Mouse (Mus musculus): ENCODE measurements around the gene Cryz. TPM values are rescaled to one million over a fixed set of nuclear protein-coding genes. Genes with fewer than 3 reads are reported as not detected.
A peak's percentile ranks its signal among the peaks of the same experiment; 100 is the strongest.

Gene Cryz
- 13.2 and 15.2 TPM in 2 replicates for polyA plus RNA-seq (2016; fragmentation: Nextera tagmentation; extraction: Ambion mirVana)

- peak; percentile 94 for DNase-seq (ENCODE audit: low spot score)
- no peaks in the 10 kb centered on the region for H3K27me3 ChIP-seq (ENCODE audit: insufficient read depth, poor library complexity, severe bottlenecking)
- peak within 1 kb of the TSS; percentile 90 for H3K4me3 ChIP-seq
- peaks cover 30% of the 10 kb centered on the region for H3K36me3 ChIP-seq
- peak within 1 kb of the TSS; percentile 99 for H3K27ac ChIP-seq
- WGBS: under 1% methylated on average over 25 of the region's 25 CpGs
- H3K9me3 ChIP-seq: no peaks in the 10 kb centered on the region
- H3K4me1 ChIP-seq: peaks cover 3% of the 10 kb centered on the region; the same call in 1 of the 2 replicates
Measured at GRCm38 (mm10) chr3:154596488-154596933, at the start of gene Cryz. Gene Cryz (plus strand): TSS chr3:154596711.

DNA sequence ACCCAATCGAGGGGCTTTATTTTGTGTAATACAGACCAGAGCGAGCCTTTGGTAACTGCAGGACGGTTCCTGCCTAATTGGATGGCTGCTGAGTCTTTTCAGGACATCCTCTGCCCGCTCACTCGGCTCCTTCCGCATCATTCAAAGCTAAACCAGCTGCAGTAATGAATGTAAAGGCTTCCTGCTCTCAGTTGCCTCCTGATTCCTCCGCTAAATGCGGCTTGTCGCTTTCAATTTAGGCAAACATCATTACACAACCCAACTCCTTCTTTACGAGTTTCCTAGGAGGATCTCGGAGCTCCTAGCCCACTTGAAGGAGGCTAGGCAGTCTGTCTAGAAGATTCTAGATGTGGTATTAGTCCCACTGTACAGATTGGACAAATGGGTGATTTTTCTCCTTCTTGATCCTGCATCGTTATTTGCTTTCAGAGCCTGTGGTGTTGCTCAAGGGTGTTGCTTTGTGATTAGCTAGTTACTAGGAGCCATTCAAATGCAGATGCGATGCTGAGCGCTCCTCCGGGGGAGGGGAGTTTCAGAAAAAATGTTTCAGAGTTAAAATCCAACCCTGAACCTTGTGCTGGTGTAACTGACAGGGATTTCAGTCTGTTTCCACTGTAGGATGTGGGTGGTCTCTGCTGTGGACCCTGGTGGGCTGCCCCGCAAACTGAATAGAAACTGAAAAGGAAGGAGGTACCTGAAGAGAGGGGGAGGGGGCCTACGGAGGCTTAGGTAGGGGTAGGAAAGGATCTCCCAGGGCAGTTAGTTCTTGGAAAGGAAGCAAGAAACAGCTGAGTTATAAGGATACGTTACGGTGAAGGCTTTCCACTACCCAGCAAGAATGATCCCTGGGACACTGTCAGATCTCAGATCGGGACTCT lies 48.7 kb upstream of the Cryz start:
- no peak overlapping the region for H3K27ac ChIP-seq
- H3K36me3 ChIP-seq: no peaks in the 10 kb centered on the region
- peaks cover 19% of the 10 kb centered on the region; the same call in 1 of the 2 replicates for H3K4me1 ChIP-seq
- WGBS: 5% methylated on average over 20 of the region's 20 CpGs
- no peak for DNase-seq (ENCODE audit: low spot score)
- no peaks in the 10 kb centered on the region for H3K9me3 ChIP-seq
- H3K4me3 ChIP-seq: peak overlapping the region; percentile 42
- peaks cover 62% of the 10 kb centered on the region for H3K27me3 ChIP-seq (ENCODE audit: insufficient read depth, poor library complexity, severe bottlenecking)

DNA sequence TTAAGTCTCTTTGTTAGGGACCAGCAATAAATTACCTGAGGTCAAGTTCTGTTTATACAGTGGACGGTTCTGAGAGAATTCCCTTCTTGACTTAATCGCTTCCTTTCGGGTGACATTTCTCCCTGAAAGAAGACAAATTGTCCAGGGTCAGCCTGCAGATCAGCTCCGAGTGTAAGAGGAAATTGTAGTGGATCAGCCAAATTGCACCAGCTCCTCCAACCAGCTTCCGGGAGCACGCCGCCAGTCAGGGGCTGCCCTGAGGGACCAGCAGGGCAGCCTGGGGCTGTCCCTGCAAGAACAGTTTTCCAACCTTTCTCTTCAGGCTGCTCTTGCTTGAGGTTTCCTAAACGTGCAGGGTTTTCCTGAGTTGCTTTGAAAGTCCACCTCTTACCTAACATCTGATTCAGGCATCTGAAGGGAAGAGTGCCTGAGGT lies 47.6 kb upstream of the Cryz start:
- no peak for DNase-seq (ENCODE audit: low spot score)

GRCm38 (mm10) chr3:154550326-154551034 lies 46.0 kb upstream of the Cryz start:
- no peak for DNase-seq (ENCODE audit: low spot score)
- WGBS: 53% methylated on average over 17 of the region's 17 CpGs
- Histone ChIP-seq H3K27me3 (ENCODE audit: insufficient read depth, poor library complexity, severe bottlenecking) (peaks cover 54% of the 10 kb centered on the region), H3K4me3 (no peak overlapping the region), H3K27ac (no peak overlapping the region), H3K36me3 (no peaks in the 10 kb centered on the region), H3K9me3 (no peaks in the 10 kb centered on the region), H3K4me1 (peaks cover 19% of the 10 kb centered on the region; the same call in 1 of the 2 replicates)

More for the DNA sequence above, 47.6 kb upstream of the Cryz start:
- 19% methylated on average over 8 of the region's 8 CpGs for WGBS
- Histone ChIP-seq H3K4me1 (peaks cover 19% of the 10 kb centered on the region; the same call in 1 of the 2 replicates), H3K9me3 (no peaks in the 10 kb centered on the region), H3K27ac (no peak overlapping the region), H3K36me3 (no peaks in the 10 kb centered on the region), H3K4me3 (no peak overlapping the region), H3K27me3 (ENCODE audit: insufficient read depth, poor library complexity, severe bottlenecking) (peaks cover 66% of the 10 kb centered on the region)

GRCm38 (mm10) chr3:154551035-154551411 lies 45.5 kb upstream of the Cryz start:
- no peaks in the 10 kb centered on the region for H3K9me3 ChIP-seq
- no peak overlapping the region for H3K27ac ChIP-seq
- DNase-seq (ENCODE audit: low spot score): no peak
- peaks cover 49% of the 10 kb centered on the region for H3K27me3 ChIP-seq (ENCODE audit: insufficient read depth, poor library complexity, severe bottlenecking)
- 62% methylated on average over 5 of the region's 5 CpGs for WGBS
- no peaks in the 10 kb centered on the region for H3K36me3 ChIP-seq
- peaks cover 19% of the 10 kb centered on the region; the same call in 1 of the 2 replicates for H3K4me1 ChIP-seq
- H3K4me3 ChIP-seq: no peak overlapping the region

GRCm38 (mm10) chr3:154562192-154562591 lies 34.3 kb upstream of the Cryz start:
- Histone ChIP-seq H3K36me3 (no peaks in the 10 kb centered on the region), H3K9me3 (no peaks in the 10 kb centered on the region), H3K4me3 (no peak overlapping the region), H3K27me3 (ENCODE audit: insufficient read depth, poor library complexity, severe bottlenecking) (peaks cover 12% of the 10 kb centered on the region; the same call in 1 of the 2 replicates), H3K27ac (no peak overlapping the region), H3K4me1 (no peaks in the 10 kb centered on the region)
- 95% methylated on average over 3 of the region's 3 CpGs for WGBS
- no peak for DNase-seq (ENCODE audit: low spot score)

- peaks cover 15% of the 10 kb centered on the region; the same call in 1 of the 2 replicates for H3K27me3 ChIP-seq (ENCODE audit: insufficient read depth, poor library complexity, severe bottlenecking)
- H3K36me3 ChIP-seq: no peaks in the 10 kb centered on the region
- H3K4me1 ChIP-seq: no peaks in the 10 kb centered on the region
- H3K4me3 ChIP-seq: no peak overlapping the region
- WGBS: 69% methylated on average over 3 of the region's 3 CpGs
- H3K9me3 ChIP-seq: no peaks in the 10 kb centered on the region
- DNase-seq (ENCODE audit: low spot score): no peak
- no peak overlapping the region for H3K27ac ChIP-seq
Measured at GRCm38 (mm10) chr3:154565437-154565836, 31.1 kb upstream of the Cryz start.

GRCm38 (mm10) chr3:154570029-154570575 lies 26.4 kb upstream of the Cryz start:
- no peak overlapping the region; the same call in 1 of the 2 replicates for H3K4me3 ChIP-seq

DNA sequence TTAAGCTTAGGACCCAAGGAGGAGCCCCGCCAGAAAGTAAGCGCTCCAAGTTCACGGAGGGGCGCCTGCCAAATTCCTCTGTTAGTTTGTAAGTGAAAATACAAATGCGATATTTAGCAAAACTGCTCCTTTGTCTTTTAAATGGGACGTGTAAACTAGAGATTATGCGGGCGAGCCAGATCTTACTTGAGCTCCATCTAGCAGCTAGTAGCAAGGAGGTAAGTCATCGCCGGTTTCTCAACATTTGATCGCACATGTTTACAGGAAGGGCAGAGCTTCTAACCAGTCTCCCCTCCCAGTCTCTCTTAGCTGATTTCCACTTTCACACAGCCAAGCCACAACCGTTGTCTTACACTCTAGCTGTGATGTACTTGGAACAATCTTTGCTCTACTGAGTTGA lies 25.7 kb upstream of the Cryz start:
- no peaks in the 10 kb centered on the region for H3K36me3 ChIP-seq
- no peaks in the 10 kb centered on the region for H3K9me3 ChIP-seq
- DNase-seq (ENCODE audit: low spot score): no peak
- H3K4me3 ChIP-seq: peak overlapping the region; percentile 46
- peaks cover 22% of the 10 kb centered on the region for H3K27me3 ChIP-seq (ENCODE audit: insufficient read depth, poor library complexity, severe bottlenecking)
- peaks cover 4% of the 10 kb centered on the region; the same call in 1 of the 2 replicates for H3K4me1 ChIP-seq
- WGBS: 5% methylated on average over 12 of the region's 12 CpGs
- H3K27ac ChIP-seq: no peak overlapping the region

More at GRCm38 (mm10) chr3:154570029-154570575, 26.4 kb upstream of the Cryz start:
- DNase-seq (ENCODE audit: low spot score): no peak
- no peaks in the 10 kb centered on the region for H3K36me3 ChIP-seq
- WGBS: 54% methylated on average over 14 of the region's 14 CpGs
- H3K27me3 ChIP-seq (ENCODE audit: insufficient read depth, poor library complexity, severe bottlenecking): peaks cover 22% of the 10 kb centered on the region
- no peak overlapping the region for H3K27ac ChIP-seq
- H3K9me3 ChIP-seq: no peaks in the 10 kb centered on the region
- H3K4me1 ChIP-seq: peaks cover 4% of the 10 kb centered on the region; the same call in 1 of the 2 replicates

DNA sequence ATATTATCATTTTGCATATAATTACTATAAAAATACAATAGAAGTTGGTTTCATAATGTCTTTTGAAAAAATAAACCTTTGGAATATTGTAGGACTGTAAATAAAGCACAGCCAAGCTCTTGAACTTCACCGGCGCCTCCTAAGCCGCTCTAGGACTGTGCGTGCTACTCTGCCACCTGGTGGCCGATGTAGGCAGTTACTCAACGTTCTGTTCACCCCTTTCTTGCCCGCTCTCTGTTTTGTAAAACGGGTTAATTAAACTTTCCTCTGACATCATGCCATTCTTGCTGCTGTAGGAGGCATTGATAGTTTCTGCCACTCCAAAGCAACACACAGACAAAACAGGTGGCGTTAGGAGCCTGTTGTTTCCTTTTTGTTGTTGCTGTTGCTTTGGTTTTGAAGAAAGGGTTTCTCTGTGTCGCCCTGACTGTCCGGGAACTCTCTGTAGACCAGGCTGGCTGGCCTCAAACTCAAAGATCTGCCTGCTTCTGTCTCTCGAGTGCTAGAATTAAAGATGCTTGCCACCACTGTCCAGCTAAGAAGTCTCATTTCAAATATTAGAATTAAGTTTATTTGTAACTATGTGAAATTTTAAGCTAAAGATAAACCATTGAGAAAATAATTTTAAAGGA lies 24.1 kb upstream of the Cryz start:
- H3K4me1 ChIP-seq: peaks cover 4% of the 10 kb centered on the region; the same call in 1 of the 2 replicates
- H3K27ac ChIP-seq: no peak overlapping the region
- WGBS: 16% methylated on average over 12 of the region's 12 CpGs
- H3K27me3 ChIP-seq (ENCODE audit: insufficient read depth, poor library complexity, severe bottlenecking): peaks cover 14% of the 10 kb centered on the region
- no peaks in the 10 kb centered on the region for H3K36me3 ChIP-seq
- no peaks in the 10 kb centered on the region for H3K9me3 ChIP-seq
- DNase-seq (ENCODE audit: low spot score): peak; percentile 87
- H3K4me3 ChIP-seq: no peak overlapping the region

- WGBS: 66% methylated on average over 6 of the region's 6 CpGs
- Histone ChIP-seq H3K9me3 (no peaks in the 10 kb centered on the region), H3K27ac (no peak overlapping the region), H3K4me3 (no peak overlapping the region), H3K36me3 (peaks cover 2% of the 10 kb centered on the region), H3K4me1 (peaks cover 4% of the 10 kb centered on the region; the same call in 1 of the 2 replicates), H3K27me3 (ENCODE audit: insufficient read depth, poor library complexity, severe bottlenecking) (peaks cover 10% of the 10 kb centered on the region; the same call in 1 of the 2 replicates)
- no peak for DNase-seq (ENCODE audit: low spot score)
Measured at GRCm38 (mm10) chr3:154573666-154574065, 22.8 kb upstream of the Cryz start.

DNA sequence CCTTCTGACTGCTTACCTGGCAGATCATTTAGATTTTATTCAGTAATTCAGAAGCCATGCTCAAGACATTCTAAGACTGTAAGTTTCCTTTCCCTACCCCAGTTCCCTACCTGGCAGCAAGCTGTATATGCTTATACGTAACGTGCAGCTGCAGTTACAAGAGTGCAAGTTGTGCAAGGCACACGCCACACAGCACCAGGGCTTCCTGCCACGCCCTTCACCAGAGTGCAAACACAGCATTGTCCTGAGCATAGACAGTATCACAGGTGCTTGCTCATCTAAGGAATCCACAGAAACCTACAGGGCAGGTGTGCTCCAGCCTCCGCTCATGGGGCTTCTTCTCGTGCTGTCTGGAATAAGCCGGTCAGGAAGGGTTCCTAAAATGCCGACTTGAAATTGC lies 18.6 kb upstream of the Cryz start:
- no peaks in the 10 kb centered on the region for H3K9me3 ChIP-seq
- no peak for DNase-seq (ENCODE audit: low spot score)
- H3K36me3 ChIP-seq: peaks cover 19% of the 10 kb centered on the region
- no peaks in the 10 kb centered on the region for H3K4me1 ChIP-seq
- WGBS: 92% methylated on average over 8 of the region's 8 CpGs
- no peaks in the 10 kb centered on the region for H3K27me3 ChIP-seq (ENCODE audit: insufficient read depth, poor library complexity, severe bottlenecking)
- no peak overlapping the region for H3K4me3 ChIP-seq
- no peak overlapping the region for H3K27ac ChIP-seq

Data from heart, embryonic 10.5 days (tissue).